Mouse (Mus musculus) liver, embryonic 16.5 days (tissue): ENCODE results near the gene Morn4. TPM values are rescaled to one million over a fixed set of nuclear protein-coding genes. Genes with fewer than 3 reads are reported as not detected.
A peak's percentile ranks its signal among the peaks of the same experiment; 100 is the strongest.

Experiments
- ATAC-seq: fragments of 200-750 bp; cut with Nextera tagmentation; 2 replicates; pipeline ENCODE4 v1.8.0; 2017; ENCODE audit warnings: low read depth, mild to moderate bottlenecking, moderate number of reproducible peaks, moderate library complexity
- H3K27ac ChIP-seq: fragments of 300-500 bp; sonication (generic); 2 replicates; pipeline ENCODE4 v1.5.1; 2014; ENCODE audit warnings: mild to moderate bottlenecking, low read length
- H3K27me3 ChIP-seq: fragments of 300-500 bp; sonication (generic); 2 replicates; pipeline ENCODE4 v1.6.1; 2014; ENCODE audit warnings: low read depth, low read length, mixed read lengths; ENCODE audit not compliant: control insufficient read depth, insufficient read depth
- H3K36me3 ChIP-seq: fragments of 300-500 bp; sonication (generic); 2 replicates; pipeline ENCODE4 v1.6.1; 2014; ENCODE audit warnings: mild to moderate bottlenecking; ENCODE audit not compliant: control insufficient read depth, insufficient read depth
- H3K4me1 ChIP-seq: fragments of 300-500 bp; sonication (generic); 2 replicates; pipeline ENCODE4 v1.6.1; 2014; ENCODE audit warnings: low read depth, low read length, mixed read lengths; ENCODE audit not compliant: control insufficient read depth
- H3K4me2 ChIP-seq: fragments of 300-500 bp; sonication (generic); 2 replicates; pipeline ENCODE4 v1.6.1; 2014; ENCODE audit warnings: low read depth, low read length, mixed read lengths
- H3K4me3 ChIP-seq: fragments of 300-500 bp; sonication (generic); 2 replicates; pipeline ENCODE4 v1.5.1; 2014; ENCODE audit warnings: low read depth, mild to moderate bottlenecking, low read length
- H3K9ac ChIP-seq: fragments of 300-500 bp; sonication (generic); 2 replicates; pipeline ENCODE4 v1.6.1; 2014; ENCODE audit warnings: low read depth, low read length
- H3K9me3 ChIP-seq: fragments of 300-500 bp; sonication (generic); replicated peaks from 2 replicates; pipeline ENCODE4 v1.6.1; 2016; ENCODE audit warnings: low read length; ENCODE audit not compliant: control insufficient read depth
- WGBS: fragments of 180-500 bp; shearing (Covaris S2); extraction: QIAGEN DNeasy Blood & Tissue Kit; methylation state at CpG from one replicate; pipeline ENCODE4 v1.1.7; 2014; ENCODE audit not compliant: insufficient replicate concordance; 5-methylcytosine and 5-hydroxymethylcytosine counted together
- polyA plus RNA-seq: library from polyadenylated mRNA; unstranded; fragments of >200 nt; fragmentation: Nextera tagmentation; extraction: Ambion mirVana; gene quantifications from 2 replicates; pipeline ENCODE4 v1.2.1, GENCODE M21; 2015

The Morn4 gene
- polyA plus RNA-seq, 1 experiment from 2014 or later, result 1.1 TPM

DNA sequence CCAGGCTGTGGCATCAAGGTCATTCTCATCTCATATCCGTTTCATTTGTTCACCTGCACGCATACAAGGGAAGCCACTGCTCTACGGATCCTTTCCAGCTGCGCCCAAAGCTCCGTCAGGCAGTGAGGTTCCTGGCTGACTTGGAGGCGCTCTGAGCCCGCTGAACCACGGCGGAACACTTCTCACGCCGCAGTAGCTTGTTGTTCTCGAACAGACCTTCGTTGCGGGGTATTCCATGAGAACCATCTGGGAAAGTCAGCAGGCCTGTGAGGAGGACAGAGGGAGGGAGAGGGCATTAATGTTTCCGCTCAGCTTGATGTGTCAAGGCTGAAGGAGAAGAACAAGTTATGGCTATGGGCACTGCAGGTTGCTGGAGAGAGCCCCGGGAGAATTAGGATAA, 10.2 kb downstream of the Morn4 start:
- ATAC-seq, result no peak
- no peak overlapping the region for H3K9ac ChIP-seq
- H3K4me2 ChIP-seq, result no peak overlapping the region
- WGBS, result 81% methylated on average over 16 of the region's 16 CpGs
- H3K27me3 ChIP-seq, result no peaks in the 10 kb centered on the region
- no peak overlapping the region for H3K4me3 ChIP-seq
- H3K27ac ChIP-seq, result no peak overlapping the region
- no peaks in the 10 kb centered on the region for H3K36me3 ChIP-seq
- no peaks in the 10 kb centered on the region for H3K4me1 ChIP-seq
- no peaks in the 10 kb centered on the region for H3K9me3 ChIP-seq

DNA sequence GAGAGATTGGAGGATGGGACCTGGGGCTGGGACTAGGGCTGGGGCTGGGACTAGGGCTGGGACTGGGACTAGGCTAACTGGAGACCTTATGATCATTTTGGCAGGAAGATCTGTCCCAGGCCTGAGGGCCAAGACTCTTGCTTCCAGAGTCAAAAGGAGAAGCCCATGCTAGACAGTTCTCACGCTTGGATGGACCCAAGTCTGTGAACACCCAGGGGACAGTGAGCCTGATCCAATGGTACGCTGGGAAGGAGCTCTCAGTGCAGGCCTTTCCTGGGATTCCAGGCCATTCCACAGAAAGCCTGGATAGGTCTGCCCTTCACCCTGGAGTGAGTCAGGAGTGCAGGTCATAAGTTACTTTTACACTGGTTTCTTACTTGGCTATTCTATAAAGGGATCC, 11.1 kb downstream of the Morn4 start:
- Histone ChIP-seq H3K4me2 (no peak overlapping the region), H3K4me1 (no peaks in the 10 kb centered on the region), H3K9me3 (no peaks in the 10 kb centered on the region), H3K36me3 (no peaks in the 10 kb centered on the region), H3K4me3 (no peak overlapping the region), H3K27me3 (no peaks in the 10 kb centered on the region), H3K9ac (no peak overlapping the region), H3K27ac (no peak overlapping the region)
- 63% methylated on average over 2 of the region's 2 CpGs for WGBS
- ATAC-seq, result no peak

DNA sequence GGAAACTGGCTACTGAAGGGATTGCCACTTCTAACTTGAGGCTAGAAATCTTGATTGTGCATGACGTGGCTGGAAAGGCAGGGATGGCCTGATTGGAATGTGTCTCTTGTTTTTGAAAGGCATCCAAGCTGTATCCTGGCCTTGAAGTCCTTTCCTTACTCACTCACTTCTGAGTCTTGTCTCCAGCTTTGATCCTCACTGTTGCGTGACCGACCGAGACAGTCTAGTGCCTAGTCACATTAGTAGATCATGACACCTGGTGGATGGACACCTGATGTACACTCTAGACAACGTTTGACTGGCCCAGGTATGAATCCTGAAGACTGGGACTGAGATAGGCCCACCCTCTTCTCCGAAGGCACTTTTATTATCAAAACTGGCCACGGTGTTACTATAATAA, 13.4 kb downstream of the Morn4 start:
- no peaks in the 10 kb centered on the region for H3K36me3 ChIP-seq
- H3K4me2 ChIP-seq, result no peak overlapping the region
- peak overlapping the region; percentile 83 for H3K27ac ChIP-seq
- H3K9me3 ChIP-seq, result no peaks in the 10 kb centered on the region
- no peaks in the 10 kb centered on the region for H3K27me3 ChIP-seq
- H3K9ac ChIP-seq, result no peak overlapping the region
- H3K4me1 ChIP-seq, result no peaks in the 10 kb centered on the region
- 65% methylated on average over 7 of the region's 7 CpGs for WGBS
- H3K4me3 ChIP-seq, result no peak overlapping the region
- no peak for ATAC-seq

DNA sequence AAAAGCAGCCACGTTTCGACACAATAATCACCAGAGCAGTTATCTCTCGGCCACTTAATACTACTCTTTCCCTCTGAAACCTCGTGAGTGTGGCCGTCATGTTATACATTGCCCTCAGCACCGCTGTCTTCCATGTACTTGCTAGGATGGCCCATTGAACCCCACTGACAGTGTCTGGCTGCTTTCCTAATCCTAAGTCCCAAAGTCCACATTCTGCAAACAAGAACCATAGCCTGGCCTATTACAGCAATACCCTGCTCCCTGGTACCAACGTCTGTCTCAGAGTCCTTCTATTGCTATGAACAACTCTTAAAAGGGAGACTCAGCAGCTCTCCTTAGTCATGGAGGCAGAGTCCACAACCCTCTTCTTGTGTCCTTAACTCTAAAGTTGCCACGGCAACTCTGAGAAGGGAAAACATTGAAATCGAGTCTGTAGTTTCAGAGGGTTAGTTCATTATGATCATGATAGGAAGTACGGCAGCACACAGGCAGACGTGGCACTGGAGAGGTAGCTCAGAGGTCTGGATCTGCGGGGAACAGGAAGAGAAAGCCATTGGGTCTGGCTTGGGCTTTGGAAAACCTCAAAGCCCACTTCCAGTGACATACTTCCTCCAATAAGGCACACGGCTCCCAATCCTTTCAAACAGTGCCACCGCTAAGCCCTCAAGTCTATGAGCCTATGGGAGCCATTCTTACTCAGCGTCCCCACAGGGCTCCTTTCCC, 14.1 kb downstream of the Morn4 start:
- Histone ChIP-seq H3K4me1 (no peaks in the 10 kb centered on the region), H3K36me3 (no peaks in the 10 kb centered on the region), H3K27ac (peak overlapping the region; percentile 83), H3K4me3 (no peak overlapping the region), H3K9ac (peak overlapping the region; percentile 28; the same call in 1 of the 2 replicates), H3K27me3 (no peaks in the 10 kb centered on the region), H3K4me2 (no peak overlapping the region), H3K9me3 (no peaks in the 10 kb centered on the region)
- peak; percentile 87 for ATAC-seq
- 61% methylated on average over 15 of the region's 15 CpGs for WGBS

DNA sequence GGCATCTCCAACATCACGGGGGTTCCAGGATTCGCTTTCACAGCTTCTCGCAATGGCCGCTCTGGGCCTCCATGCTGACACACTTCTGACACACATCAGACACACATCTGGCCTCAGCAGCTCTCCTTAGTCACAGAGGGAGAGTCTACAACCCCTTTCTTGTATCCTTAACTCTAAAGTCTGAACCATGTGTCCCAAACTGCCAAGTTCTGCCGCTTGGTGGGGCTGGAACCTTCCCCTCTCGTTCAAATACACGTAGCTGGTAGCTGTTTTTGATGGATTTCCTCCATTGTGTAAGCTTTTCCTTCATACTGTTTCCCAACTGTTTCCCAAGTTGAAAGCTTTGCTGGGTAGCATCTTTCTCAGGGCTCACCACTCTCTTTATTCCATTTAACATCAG, 14.9 kb downstream of the Morn4 start:
- no peaks in the 10 kb centered on the region for H3K36me3 ChIP-seq
- ATAC-seq, result no peak
- 64% methylated on average over 7 of the region's 7 CpGs for WGBS
- H3K4me1 ChIP-seq, result no peaks in the 10 kb centered on the region
- H3K9me3 ChIP-seq, result no peaks in the 10 kb centered on the region
- H3K9ac ChIP-seq, result no peak overlapping the region
- no peak overlapping the region for H3K4me3 ChIP-seq
- no peak overlapping the region for H3K4me2 ChIP-seq
- peak overlapping the region; percentile 8 for H3K27ac ChIP-seq
- H3K27me3 ChIP-seq, result no peaks in the 10 kb centered on the region

DNA sequence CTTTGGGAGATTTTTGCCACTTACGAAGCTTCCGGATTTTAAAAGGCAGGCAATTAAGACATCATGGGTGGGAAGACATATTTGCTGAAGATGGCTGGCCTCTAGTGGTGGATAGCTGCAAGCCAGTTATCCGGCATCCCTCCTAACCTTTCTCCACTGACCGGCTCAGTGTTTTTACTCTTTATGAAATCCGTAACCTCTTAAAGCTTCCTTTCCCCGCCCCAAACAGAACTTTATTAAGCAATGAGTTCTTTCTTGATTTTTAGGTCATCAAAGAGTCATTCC, 17.0 kb downstream of the Morn4 start:
- ATAC-seq, result no peak
- no peak overlapping the region for H3K4me2 ChIP-seq
- H3K9ac ChIP-seq, result no peak overlapping the region
- H3K27ac ChIP-seq, result no peak overlapping the region
- no peaks in the 10 kb centered on the region for H3K9me3 ChIP-seq
- H3K36me3 ChIP-seq, result no peaks in the 10 kb centered on the region
- WGBS, result 69% methylated on average over 6 of the region's 6 CpGs
- H3K4me3 ChIP-seq, result no peak overlapping the region
- H3K27me3 ChIP-seq, result no peaks in the 10 kb centered on the region
- no peaks in the 10 kb centered on the region for H3K4me1 ChIP-seq

DNA sequence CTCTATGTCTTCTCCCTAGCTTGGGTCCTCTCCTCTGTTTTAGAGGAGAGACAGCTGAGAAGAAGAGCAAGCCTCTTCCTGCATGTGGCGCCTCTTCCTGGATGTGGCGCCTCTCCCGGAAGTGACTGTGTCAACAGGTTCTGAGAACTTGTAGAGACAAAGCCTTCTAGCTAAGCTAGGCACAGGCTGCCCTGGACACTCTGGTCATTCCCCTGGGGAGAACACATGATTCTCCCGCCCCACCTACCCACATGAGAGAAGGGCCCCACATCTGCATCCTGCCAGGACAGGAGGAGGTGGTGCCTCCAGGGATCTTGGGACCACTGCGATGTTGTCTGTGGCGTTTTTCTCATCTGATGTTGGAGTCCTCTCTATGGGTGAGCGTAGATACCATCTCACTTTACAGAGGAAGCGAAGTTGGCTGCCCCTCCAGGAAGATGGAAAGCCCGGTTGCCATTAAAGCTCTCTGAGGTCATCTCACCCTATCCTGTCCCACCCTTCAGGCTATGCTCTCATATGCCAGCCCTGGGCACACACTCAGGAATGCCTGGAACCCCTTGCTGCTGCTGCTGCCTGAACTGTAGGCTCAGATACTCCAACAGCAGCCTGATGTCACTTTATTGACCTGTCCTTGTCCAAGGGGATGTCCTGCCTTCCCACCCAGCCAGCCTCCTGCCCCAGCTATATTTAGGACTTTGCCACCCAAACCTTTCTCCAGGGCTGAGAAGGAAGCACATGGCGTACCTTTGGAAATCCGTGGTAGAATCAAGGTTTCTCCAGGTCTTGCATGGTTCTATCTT, 17.5 kb downstream of the Morn4 start:
- Histone ChIP-seq H3K27ac (no peak overlapping the region), H3K4me2 (no peak overlapping the region), H3K4me3 (no peak overlapping the region), H3K9ac (no peak overlapping the region), H3K4me1 (no peaks in the 10 kb centered on the region), H3K36me3 (no peaks in the 10 kb centered on the region), H3K9me3 (no peaks in the 10 kb centered on the region), H3K27me3 (no peaks in the 10 kb centered on the region)
- no peak for ATAC-seq
- 56% methylated on average over 11 of the region's 11 CpGs for WGBS

DNA sequence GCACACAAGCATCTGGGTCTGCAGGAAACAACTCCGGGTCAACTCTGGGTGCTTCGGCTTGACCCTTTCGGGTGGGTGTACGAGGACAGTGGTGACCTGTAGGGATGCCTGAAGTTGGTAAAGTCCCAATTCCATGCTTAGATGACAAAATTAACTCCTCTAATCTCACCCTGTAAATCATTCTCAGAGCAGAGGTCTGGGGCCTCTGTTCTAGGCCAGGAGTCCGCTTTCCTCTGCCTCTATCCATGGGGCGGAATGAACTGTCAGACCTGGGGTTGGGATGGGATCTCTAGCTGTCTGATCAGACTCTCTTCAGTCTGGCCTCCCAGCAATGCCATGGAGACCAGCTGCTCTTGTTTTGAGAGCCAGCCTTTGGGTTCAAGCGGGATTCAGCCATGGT, 24.7 kb downstream of the Morn4 start:
- peaks cover 2% of the 10 kb centered on the region; the same call in 1 of the 2 replicates for H3K4me1 ChIP-seq
- ATAC-seq, result peak; percentile 86
- peak overlapping the region; percentile 59 for H3K27ac ChIP-seq
- H3K4me3 ChIP-seq, result no peak overlapping the region
- no peaks in the 10 kb centered on the region for H3K27me3 ChIP-seq
- 64% methylated on average over 7 of the region's 7 CpGs for WGBS
- H3K9me3 ChIP-seq, result no peaks in the 10 kb centered on the region
- no peaks in the 10 kb centered on the region for H3K36me3 ChIP-seq
- no peak overlapping the region for H3K9ac ChIP-seq
- H3K4me2 ChIP-seq, result no peak overlapping the region

DNA sequence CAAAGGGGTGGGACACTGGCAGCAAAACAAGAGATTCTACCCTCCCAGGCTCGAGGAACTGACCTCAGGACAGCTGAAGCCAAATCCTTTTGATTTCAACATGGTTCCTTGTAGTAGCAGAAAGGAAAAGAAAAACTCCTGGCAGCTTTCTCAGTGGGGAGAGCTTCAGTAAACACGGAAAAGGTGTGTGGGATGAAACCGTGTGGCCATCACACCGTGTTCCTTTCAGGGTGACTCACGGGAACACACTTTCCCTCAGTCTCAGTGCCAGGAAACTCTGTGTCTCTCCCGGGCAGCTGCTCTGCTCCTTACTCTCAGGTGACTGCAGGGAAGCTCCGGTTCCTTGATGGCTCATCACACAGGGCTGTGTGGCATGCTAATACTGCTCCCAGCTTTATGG, 27.7 kb downstream of the Morn4 start:
- H3K36me3 ChIP-seq, result no peaks in the 10 kb centered on the region
- no peaks in the 10 kb centered on the region for H3K9me3 ChIP-seq
- WGBS, result 49% methylated on average over 7 of the region's 7 CpGs
- H3K4me2 ChIP-seq, result no peak overlapping the region
- H3K9ac ChIP-seq, result no peak overlapping the region
- no peak overlapping the region for H3K4me3 ChIP-seq
- no peak overlapping the region for H3K27ac ChIP-seq
- no peaks in the 10 kb centered on the region for H3K27me3 ChIP-seq
- ATAC-seq, result no peak
- H3K4me1 ChIP-seq, result peaks cover 2% of the 10 kb centered on the region; the same call in 1 of the 2 replicates
